Mouse (Mus musculus) hindbrain, embryonic 11.5 days (tissue): Measurements from ENCODE around the gene Ppp1r2. TPM values are rescaled to one million over a fixed set of nuclear protein-coding genes. Genes with fewer than 3 reads are reported as not detected.

ENCODE experiments used
- ATAC-seq: fragments of 200-750 bp; cut with Nextera tagmentation; 2 replicates; pipeline ENCODE4 v1.8.0; 2017; ENCODE audit warnings: mild to moderate bottlenecking, moderate TSS enrichment, moderate library complexity; ENCODE audit not compliant: low FRiP score
- DNase-seq: peaks from one replicate; pipeline ENCODE4 v3.0.0-alpha.2; 2015; ENCODE audit warnings: low spot score
- H3K27ac ChIP-seq: fragments of 300-500 bp; sonication (generic); 2 replicates; pipeline ENCODE4 v1.5.1; 2014; ENCODE audit warnings: mild to moderate bottlenecking, low read depth, low read length
- H3K27me3 ChIP-seq: fragments of 300-500 bp; sonication (generic); 2 replicates; pipeline ENCODE4 v1.6.1; 2014; ENCODE audit warnings: mild to moderate bottlenecking, low read length, moderate library complexity, mixed read lengths; ENCODE audit not compliant: control insufficient read depth, insufficient read depth
- H3K36me3 ChIP-seq: fragments of 300-500 bp; sonication (generic); 2 replicates; pipeline ENCODE4 v1.6.1; 2014; ENCODE audit warnings: mild to moderate bottlenecking, low read length, moderate library complexity, mixed read lengths; ENCODE audit not compliant: control insufficient read depth, insufficient read depth
- H3K4me1 ChIP-seq: fragments of 300-500 bp; sonication (generic); replicated peaks from 2 replicates; pipeline ENCODE4 v1.6.1; 2014; ENCODE audit warnings: low read length, mixed read lengths; ENCODE audit not compliant: control insufficient read depth, insufficient read depth
- H3K4me2 ChIP-seq: fragments of 300-500 bp; sonication (generic); replicated peaks from 2 replicates; pipeline ENCODE4 v1.6.1; 2014; ENCODE audit warnings: mild to moderate bottlenecking, low read depth, low read length
- H3K4me3 ChIP-seq: fragments of 300-500 bp; sonication (generic); 2 replicates; pipeline ENCODE4 v1.5.1; 2014; ENCODE audit warnings: low read depth, low read length
- H3K9ac ChIP-seq: fragments of 300-500 bp; sonication (generic); 2 replicates; pipeline ENCODE4 v1.6.1; 2014; ENCODE audit warnings: low read depth, low read length
- H3K9me3 ChIP-seq: fragments of 300-500 bp; sonication (generic); 2 replicates; pipeline ENCODE4 v1.6.1; 2016; ENCODE audit warnings: low read length; ENCODE audit not compliant: control insufficient read depth
- WGBS: fragments of 180-500 bp; shearing (Covaris S2); extraction: QIAGEN DNeasy Blood & Tissue Kit; methylation state at CpG from one replicate; pipeline ENCODE4 v1.1.7; 2014; 5-methylcytosine and 5-hydroxymethylcytosine counted together
- polyA plus RNA-seq: library from polyadenylated mRNA; unstranded; fragments of >200 nt; fragmentation: Nextera tagmentation; extraction: Ambion mirVana; gene quantifications from 2 replicates; pipeline ENCODE4 v1.2.1, GENCODE M21; 2014

Gene Ppp1r2
- polyA plus RNA-seq, 1 experiment from 2014 or later = 99.3 TPM

GRCm38 (mm10) chr16:31210453-31210852 lies 64.6 kb downstream of the Ppp1r2 start:
- Histone ChIP-seq H3K9ac (no peak overlapping the region), H3K27ac (no peak overlapping the region), H3K36me3 (no peaks in the 10 kb centered on the region), H3K4me1 (no peaks in the 10 kb centered on the region), H3K9me3 (no peaks in the 10 kb centered on the region), H3K4me2 (no peak overlapping the region), H3K4me3 (no peak overlapping the region), H3K27me3 (no peaks in the 10 kb centered on the region)
- DNase-seq = no peak
- 82% methylated on average over 4 of the region's 4 CpGs for WGBS
- ATAC-seq = no peak

GRCm38 (mm10) chr16:31209911-31210310 lies 65.2 kb downstream of the Ppp1r2 start:
- DNase-seq (no peak), ATAC-seq (no peak)
- Histone ChIP-seq H3K27me3 (no peaks in the 10 kb centered on the region), H3K36me3 (no peaks in the 10 kb centered on the region), H3K4me3 (no peak overlapping the region), H3K27ac (no peak overlapping the region), H3K9ac (no peak overlapping the region), H3K4me1 (no peaks in the 10 kb centered on the region), H3K9me3 (no peaks in the 10 kb centered on the region), H3K4me2 (no peak overlapping the region)
- 81% methylated on average over 5 of the region's 5 CpGs for whole genome bisulfite sequencing

GRCm38 (mm10) chr16:31205726-31206125 lies 69.4 kb downstream of the Ppp1r2 start:
- 91% methylated on average over 5 of the region's 7 CpGs for WGBS
- ATAC-seq (no peak), DNase-seq (no peak)
- no peak overlapping the region for H3K4me3 ChIP-seq
- no peaks in the 10 kb centered on the region for H3K9me3 ChIP-seq
- H3K27me3 ChIP-seq = no peaks in the 10 kb centered on the region
- H3K36me3 ChIP-seq = no peaks in the 10 kb centered on the region
- H3K9ac ChIP-seq = no peak overlapping the region
- no peak overlapping the region for H3K4me2 ChIP-seq
- no peaks in the 10 kb centered on the region for H3K4me1 ChIP-seq
- no peak overlapping the region for H3K27ac ChIP-seq

GRCm38 (mm10) chr16:31205187-31205586 lies 69.9 kb downstream of the Ppp1r2 start:
- Histone ChIP-seq H3K9ac (no peak overlapping the region), H3K4me2 (no peak overlapping the region), H3K27me3 (no peaks in the 10 kb centered on the region), H3K36me3 (no peaks in the 10 kb centered on the region), H3K4me1 (no peaks in the 10 kb centered on the region), H3K4me3 (no peak overlapping the region), H3K27ac (no peak overlapping the region), H3K9me3 (no peaks in the 10 kb centered on the region)
- ATAC-seq (no peak), DNase-seq (no peak)
- WGBS = 92% methylated on average over 8 of the region's 8 CpGs

GRCm38 (mm10) chr16:31204216-31204615 lies 70.9 kb downstream of the Ppp1r2 start:
- Histone ChIP-seq H3K27me3 (no peaks in the 10 kb centered on the region), H3K4me2 (no peak overlapping the region), H3K9ac (no peak overlapping the region), H3K4me3 (no peak overlapping the region), H3K4me1 (no peaks in the 10 kb centered on the region; the same call in 1 of the 2 replicates), H3K27ac (no peak overlapping the region), H3K36me3 (no peaks in the 10 kb centered on the region), H3K9me3 (no peaks in the 10 kb centered on the region)
- ATAC-seq (no peak), DNase-seq (no peak)
- 87% methylated on average over 1 of the region's 1 CpGs for WGBS

GRCm38 (mm10) chr16:31201704-31202103 lies 73.4 kb downstream of the Ppp1r2 start:
- H3K4me3 ChIP-seq = no peak overlapping the region; the same call in 1 of the 2 replicates
- H3K27ac ChIP-seq = no peak overlapping the region
- H3K4me2 ChIP-seq = peak overlapping the region; percentile 35; the same call in 1 of the 2 replicates
- H3K36me3 ChIP-seq = no peaks in the 10 kb centered on the region
- no peaks in the 10 kb centered on the region for H3K9me3 ChIP-seq
- no peak overlapping the region for H3K9ac ChIP-seq
- H3K4me1 ChIP-seq = no peaks in the 10 kb centered on the region; the same call in 1 of the 2 replicates
- ATAC-seq (no peak), DNase-seq (no peak)
- 86% methylated on average over 2 of the region's 2 CpGs for WGBS
- H3K27me3 ChIP-seq = no peaks in the 10 kb centered on the region

Other genes starting within 250 kb of the Ppp1r2 start
- 11.3 and 11.6 TPM in 2 replicates for gene Xxylt1, start 193.8 kb downstream of the Ppp1r2 start, polyA plus RNA-seq
- 22.9 and 23.4 TPM in 2 replicates for gene Acap2, start 74.0 kb downstream of the Ppp1r2 start, polyA plus RNA-seq
- 51.1 and 68.0 TPM in 2 replicates for gene Apod, start 39.5 kb upstream of the Ppp1r2 start, polyA plus RNA-seq
- 33.4 and 35.6 TPM in 2 replicates for gene Bdh1, start 147.0 kb upstream of the Ppp1r2 start, polyA plus RNA-seq